Mouse (Mus musculus) stomach, embryonic 16.5 days (tissue): Measurements from ENCODE around the gene Lrrc73. TPM values are rescaled to one million over a fixed set of nuclear protein-coding genes. Genes with fewer than 3 reads are reported as not detected.

ENCODE experiments used
- ATAC-seq: fragments of 200-750 bp; cut with Nextera tagmentation; 2 replicates; pipeline ENCODE4 v1.8.0; 2017; ENCODE audit warnings: moderate number of reproducible peaks, moderate TSS enrichment; ENCODE audit not compliant: insufficient read depth, low FRiP score
- H3K27ac ChIP-seq: fragments of 300-500 bp; sonication (generic); 2 replicates; pipeline ENCODE4 v1.5.1; 2014; ENCODE audit warnings: low read length
- H3K27me3 ChIP-seq: fragments of 300-500 bp; sonication (generic); 2 replicates; pipeline ENCODE4 v1.6.1; 2014; ENCODE audit warnings: low read length, control low read depth, mixed read lengths; ENCODE audit not compliant: control insufficient read depth, insufficient read depth
- H3K36me3 ChIP-seq: fragments of 300-500 bp; sonication (generic); 2 replicates; pipeline ENCODE4 v1.6.1; 2014; ENCODE audit warnings: low read length; ENCODE audit not compliant: control insufficient read depth, insufficient read depth
- H3K4me1 ChIP-seq: fragments of 300-500 bp; sonication (generic); 2 replicates; pipeline ENCODE4 v1.6.1; 2014; ENCODE audit warnings: low read length, control low read depth, mixed read lengths; ENCODE audit not compliant: control insufficient read depth, insufficient read depth
- H3K4me2 ChIP-seq: fragments of 300-500 bp; sonication (generic); 2 replicates; pipeline ENCODE4 v1.6.1; 2014; ENCODE audit warnings: low read depth, low read length, mixed read lengths
- H3K4me3 ChIP-seq: fragments of 300-500 bp; sonication (generic); replicated peaks from 2 replicates; pipeline ENCODE4 v1.5.1; 2014; ENCODE audit warnings: mild to moderate bottlenecking, low read length
- H3K9ac ChIP-seq: fragments of 300-500 bp; sonication (generic); 2 replicates; pipeline ENCODE4 v1.6.1; 2014; ENCODE audit warnings: low read length
- H3K9me3 ChIP-seq: fragments of 300-500 bp; sonication (generic); replicated peaks from 2 replicates; pipeline ENCODE4 v1.6.1; 2016; ENCODE audit warnings: low read length, control low read depth; ENCODE audit not compliant: control insufficient read depth
- WGBS: fragments of 180-500 bp; shearing (Covaris S2); extraction: QIAGEN DNeasy Blood & Tissue Kit; methylation state at CpG from one replicate; pipeline ENCODE4 v1.1.7; 2014; 5-methylcytosine and 5-hydroxymethylcytosine counted together
- polyA plus RNA-seq: library from polyadenylated mRNA; unstranded; fragments of >200 nt; fragmentation: Nextera tagmentation; extraction: Ambion mirVana; gene quantifications from 2 replicates; pipeline ENCODE4 v1.2.1, GENCODE M21; 2015

The Lrrc73 gene
- polyA plus RNA-seq, 1 experiment from 2014 or later: 0.48 TPM

DNA sequence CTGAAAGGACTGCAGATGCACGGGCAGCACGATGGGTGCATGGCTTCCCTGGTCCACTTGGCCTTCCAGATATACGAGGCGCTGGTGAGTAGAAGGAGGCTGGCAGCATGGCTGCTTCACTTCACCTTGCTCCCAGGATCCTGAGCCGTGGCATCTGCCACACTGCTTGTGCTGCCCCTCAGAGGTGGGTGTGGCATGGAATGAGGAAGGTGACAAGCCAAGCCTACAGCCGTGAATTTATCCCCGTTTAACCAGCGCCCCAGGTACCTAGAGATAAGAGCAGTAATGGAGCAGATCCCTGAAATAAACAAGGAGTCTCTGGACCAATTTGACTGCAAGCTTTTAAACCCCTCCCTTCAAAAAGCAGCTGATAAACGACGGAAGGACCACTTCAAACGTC, 11.9 kb upstream of the Lrrc73 start:
- H3K36me3 ChIP-seq: peaks cover 39% of the 10 kb centered on the region
- no peak overlapping the region for H3K9ac ChIP-seq
- H3K4me3 ChIP-seq: no peak overlapping the region
- H3K9me3 ChIP-seq: no peaks in the 10 kb centered on the region
- no peak overlapping the region for H3K4me2 ChIP-seq
- peak overlapping the region; percentile 13; the same call in 1 of the 2 replicates for H3K27ac ChIP-seq
- peak; percentile 54; the same call in 1 of the 2 replicates for ATAC-seq
- no peaks in the 10 kb centered on the region; the same call in 1 of the 2 replicates for H3K4me1 ChIP-seq
- 51% methylated on average over 11 of the region's 11 CpGs for WGBS
- no peaks in the 10 kb centered on the region for H3K27me3 ChIP-seq

DNA sequence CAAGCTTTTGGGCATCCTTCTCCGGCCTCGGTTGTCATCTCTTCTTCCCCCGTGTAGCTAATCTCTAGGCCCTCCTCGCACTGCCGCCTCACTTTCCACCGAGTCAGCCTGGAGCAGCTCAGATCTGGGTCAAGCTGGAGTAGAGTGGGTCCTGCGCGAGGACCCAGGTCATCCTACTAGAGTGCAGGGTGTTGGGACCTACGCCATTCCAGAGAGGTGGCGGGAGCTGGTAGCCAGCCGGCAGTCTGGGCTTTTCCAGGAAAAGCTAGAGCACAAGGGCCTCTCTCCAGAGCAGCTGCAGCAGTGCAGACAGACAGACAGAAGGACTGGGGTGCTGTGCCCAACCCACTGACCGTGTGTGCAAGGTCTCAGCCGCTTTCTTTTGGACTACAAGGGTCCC, 11.1 kb upstream of the Lrrc73 start:
- WGBS: 82% methylated on average over 13 of the region's 13 CpGs
- no peak overlapping the region for H3K4me3 ChIP-seq
- H3K4me1 ChIP-seq: peaks cover 7% of the 10 kb centered on the region
- H3K9ac ChIP-seq: no peak overlapping the region
- H3K27me3 ChIP-seq: no peaks in the 10 kb centered on the region
- H3K27ac ChIP-seq: no peak overlapping the region; the same call in 1 of the 2 replicates
- no peak overlapping the region for H3K4me2 ChIP-seq
- H3K9me3 ChIP-seq: no peaks in the 10 kb centered on the region
- H3K36me3 ChIP-seq: peaks cover 38% of the 10 kb centered on the region
- ATAC-seq: no peak

DNA sequence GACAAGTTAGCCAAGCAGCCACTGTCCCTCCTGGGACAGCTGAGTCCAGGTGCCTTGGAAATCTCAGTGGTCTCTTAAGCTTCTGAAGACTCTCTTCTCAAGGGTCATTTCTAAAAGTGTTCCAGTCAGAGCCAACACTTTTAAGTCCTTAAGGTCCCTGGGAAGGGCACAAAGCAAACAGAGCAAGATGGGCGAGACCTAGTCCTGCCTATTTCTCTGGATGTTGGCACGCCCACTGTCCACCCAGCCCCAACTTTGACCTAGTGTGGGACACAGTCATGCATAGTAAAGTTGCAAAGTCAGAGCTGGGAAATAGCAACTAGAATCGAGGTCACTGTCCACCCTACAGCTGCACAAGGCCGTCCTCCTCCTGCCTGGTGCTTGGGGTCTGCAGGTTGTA, 10.3 kb upstream of the Lrrc73 start:
- ATAC-seq: no peak
- 0 out of 2 replicates have a peak overlapping the region, but pooled peaks have one; percentile 4 for H3K9ac ChIP-seq
- no peaks in the 10 kb centered on the region for H3K9me3 ChIP-seq

DNA sequence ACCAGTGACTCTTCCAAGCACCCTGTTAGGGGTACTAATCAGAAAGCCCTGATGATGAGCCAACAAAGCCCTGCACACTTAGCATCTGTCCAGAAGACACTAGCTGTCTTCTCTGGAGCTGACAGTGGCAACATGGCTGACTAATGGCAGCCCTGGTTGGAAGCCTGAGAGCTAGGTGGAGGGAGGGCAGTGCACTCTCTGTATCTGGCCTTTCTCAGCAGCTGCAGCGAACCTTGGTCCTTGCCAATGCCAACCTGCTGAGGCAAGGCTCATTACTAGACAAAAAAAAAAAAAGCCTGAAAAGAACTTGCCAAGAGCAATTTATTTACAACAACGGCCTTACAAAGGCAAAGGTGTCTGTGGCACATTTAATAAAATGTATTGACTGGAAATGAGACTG, 9.7 kb upstream of the Lrrc73 start:
- Histone ChIP-seq H3K36me3 (peaks cover 36% of the 10 kb centered on the region), H3K27ac (no peak overlapping the region), H3K4me3 (no peak overlapping the region), H3K9ac (no peak overlapping the region), H3K9me3 (no peaks in the 10 kb centered on the region), H3K4me2 (no peak overlapping the region), H3K27me3 (no peaks in the 10 kb centered on the region), H3K4me1 (peaks cover 8% of the 10 kb centered on the region)
- WGBS: 73% methylated on average over 2 of the region's 2 CpGs
- no peak for ATAC-seq

More for the DNA sequence above, 10.3 kb upstream of the Lrrc73 start:
- H3K27ac ChIP-seq: no peak overlapping the region; the same call in 1 of the 2 replicates
- H3K4me2 ChIP-seq: no peak overlapping the region
- H3K4me1 ChIP-seq: peaks cover 7% of the 10 kb centered on the region
- 76% methylated on average over 4 of the region's 4 CpGs for WGBS
- no peak overlapping the region for H3K4me3 ChIP-seq
- no peaks in the 10 kb centered on the region for H3K27me3 ChIP-seq
- H3K36me3 ChIP-seq: peaks cover 36% of the 10 kb centered on the region

DNA sequence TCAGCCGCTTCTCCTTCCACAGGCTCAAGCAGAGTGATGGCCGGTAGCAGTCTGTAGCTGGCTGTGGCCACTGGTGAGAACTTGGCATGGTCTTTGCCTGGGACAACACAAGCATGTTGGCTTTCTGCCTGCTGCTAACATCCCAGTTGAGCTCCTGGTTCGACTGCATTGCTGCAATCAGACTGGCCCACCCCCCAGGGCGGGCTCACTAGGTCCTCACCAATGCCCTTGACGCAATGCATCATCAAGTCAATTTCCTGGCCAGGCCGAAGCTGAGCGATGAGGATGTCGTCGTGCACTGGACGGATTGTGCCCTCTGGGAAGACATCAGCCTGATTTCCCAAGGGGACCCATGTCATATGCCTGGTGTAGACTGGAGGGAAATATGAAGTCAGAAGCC, 8.8 kb upstream of the Lrrc73 start:
- H3K36me3 ChIP-seq: peaks cover 36% of the 10 kb centered on the region
- peaks cover 15% of the 10 kb centered on the region for H3K4me1 ChIP-seq
- no peak overlapping the region for H3K4me3 ChIP-seq
- no peak overlapping the region for H3K4me2 ChIP-seq
- H3K9me3 ChIP-seq: no peaks in the 10 kb centered on the region
- WGBS: 66% methylated on average over 10 of the region's 10 CpGs
- no peaks in the 10 kb centered on the region for H3K27me3 ChIP-seq
- no peak for ATAC-seq
- no peak overlapping the region for H3K27ac ChIP-seq
- H3K9ac ChIP-seq: no peak overlapping the region

DNA sequence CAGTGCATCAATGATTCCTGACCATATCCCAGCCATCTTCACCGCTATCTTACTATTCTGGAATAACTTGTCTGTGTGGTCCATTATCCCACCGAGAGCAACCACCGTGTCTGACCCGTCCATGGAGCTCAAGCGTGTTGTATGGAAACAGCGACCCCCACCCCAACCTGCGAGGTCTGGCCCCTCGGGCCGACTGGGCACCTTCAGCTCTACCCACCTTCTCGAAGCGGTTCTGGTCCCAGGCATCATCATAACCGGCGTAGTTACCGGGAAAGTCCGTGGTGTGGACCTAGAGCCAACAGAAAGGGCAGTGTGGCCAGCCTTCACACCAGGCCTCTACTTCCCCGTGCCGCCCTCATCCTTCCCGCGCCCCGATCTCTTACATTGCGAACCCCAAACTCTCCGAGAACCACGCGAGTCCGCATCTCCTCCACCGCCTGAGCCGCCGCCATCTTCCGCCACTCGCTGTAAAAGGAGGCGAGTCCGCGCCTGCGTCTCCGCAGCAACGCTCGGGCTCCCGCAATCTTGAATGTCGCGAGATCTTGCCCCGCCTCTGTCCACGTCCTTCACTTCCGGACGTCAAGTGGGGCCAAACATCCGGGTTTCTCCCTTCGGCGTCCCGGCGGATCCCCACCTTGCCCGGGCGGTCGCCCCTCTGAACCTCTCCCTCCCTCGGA, 5.7 kb upstream of the Lrrc73 start, which contains the start of the genes Polr1c and Yipf3:
TSS of gene Polr1c (minus strand) at position 543 of the 677 bp plus-strand sequence.
TSS of gene Yipf3 (plus strand) at position 569 of the 677 bp plus-strand sequence.
- peak within 1 kb of the TSS; percentile 84 for H3K4me3 ChIP-seq
- H3K36me3 ChIP-seq: peaks cover 42% of the 10 kb centered on the region
- H3K27me3 ChIP-seq: no peaks in the 10 kb centered on the region
- peak within 1 kb of the TSS; percentile 75 for H3K27ac ChIP-seq
- H3K4me1 ChIP-seq: peaks cover 15% of the 10 kb centered on the region
- under 1% methylated on average over 53 of the region's 53 CpGs for WGBS
- H3K9ac ChIP-seq: peak within 1 kb of the TSS; percentile 96
- peak within 1 kb of the TSS; percentile 83 for H3K4me2 ChIP-seq
- no peaks in the 10 kb centered on the region for H3K9me3 ChIP-seq
- ATAC-seq: peak; percentile 92

DNA sequence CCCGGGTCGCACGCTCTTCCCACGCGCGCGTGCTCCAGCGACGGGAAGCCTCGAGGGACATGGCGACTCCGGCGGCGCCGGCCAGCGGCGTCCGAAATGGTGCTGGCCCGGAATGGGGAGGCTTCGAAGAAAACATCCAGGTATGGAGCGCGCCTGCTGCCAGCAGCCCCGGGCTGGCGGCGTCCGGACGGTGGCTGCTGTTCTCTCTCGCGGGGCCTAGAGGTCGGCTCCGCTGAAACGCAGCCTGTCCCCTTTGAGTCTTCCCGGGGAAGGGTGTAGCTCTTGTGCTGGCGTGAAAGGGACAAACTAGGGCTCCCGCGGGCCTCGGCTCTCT, 5.2 kb upstream of the Lrrc73 start:
- peak overlapping the region; percentile 84 for H3K4me3 ChIP-seq
- peak overlapping the region; percentile 75 for H3K27ac ChIP-seq
- peak; percentile 31 for ATAC-seq
- 0% methylated on average over 37 of the region's 37 CpGs for WGBS
- H3K4me2 ChIP-seq: peak overlapping the region; percentile 83
- H3K4me1 ChIP-seq: peaks cover 15% of the 10 kb centered on the region
- no peaks in the 10 kb centered on the region for H3K9me3 ChIP-seq
- peak overlapping the region; percentile 96 for H3K9ac ChIP-seq
- H3K27me3 ChIP-seq: no peaks in the 10 kb centered on the region
- H3K36me3 ChIP-seq: peaks cover 37% of the 10 kb centered on the region

DNA sequence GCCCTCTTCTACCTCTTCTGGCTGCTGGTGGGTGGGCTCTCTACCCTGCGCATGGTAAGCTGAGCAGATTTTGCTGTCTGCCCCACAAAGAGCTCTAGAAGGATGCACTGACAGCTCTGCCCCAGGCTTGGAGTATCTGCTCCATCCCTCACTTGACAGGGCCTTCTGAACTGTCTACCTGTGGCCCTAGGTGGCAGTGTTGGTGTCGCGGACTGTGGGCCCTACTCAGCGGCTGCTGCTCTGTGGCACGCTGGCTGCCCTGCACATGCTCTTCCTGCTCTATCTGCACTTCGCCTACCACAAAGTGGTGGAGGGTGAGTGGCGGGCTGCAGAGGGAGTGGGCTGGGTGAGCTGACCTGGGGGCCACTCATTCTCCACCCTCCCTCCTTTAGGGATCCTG, 2.2 kb upstream of the Lrrc73 start:
- Histone ChIP-seq H3K4me1 (peaks cover 23% of the 10 kb centered on the region), H3K27ac (no peak overlapping the region), H3K27me3 (peaks cover 13% of the 10 kb centered on the region), H3K9me3 (no peaks in the 10 kb centered on the region), H3K4me3 (no peak overlapping the region), H3K36me3 (peaks cover 17% of the 10 kb centered on the region), H3K4me2 (no peak overlapping the region), H3K9ac (no peak overlapping the region)
- WGBS: 76% methylated on average over 7 of the region's 7 CpGs
- no peak for ATAC-seq

DNA sequence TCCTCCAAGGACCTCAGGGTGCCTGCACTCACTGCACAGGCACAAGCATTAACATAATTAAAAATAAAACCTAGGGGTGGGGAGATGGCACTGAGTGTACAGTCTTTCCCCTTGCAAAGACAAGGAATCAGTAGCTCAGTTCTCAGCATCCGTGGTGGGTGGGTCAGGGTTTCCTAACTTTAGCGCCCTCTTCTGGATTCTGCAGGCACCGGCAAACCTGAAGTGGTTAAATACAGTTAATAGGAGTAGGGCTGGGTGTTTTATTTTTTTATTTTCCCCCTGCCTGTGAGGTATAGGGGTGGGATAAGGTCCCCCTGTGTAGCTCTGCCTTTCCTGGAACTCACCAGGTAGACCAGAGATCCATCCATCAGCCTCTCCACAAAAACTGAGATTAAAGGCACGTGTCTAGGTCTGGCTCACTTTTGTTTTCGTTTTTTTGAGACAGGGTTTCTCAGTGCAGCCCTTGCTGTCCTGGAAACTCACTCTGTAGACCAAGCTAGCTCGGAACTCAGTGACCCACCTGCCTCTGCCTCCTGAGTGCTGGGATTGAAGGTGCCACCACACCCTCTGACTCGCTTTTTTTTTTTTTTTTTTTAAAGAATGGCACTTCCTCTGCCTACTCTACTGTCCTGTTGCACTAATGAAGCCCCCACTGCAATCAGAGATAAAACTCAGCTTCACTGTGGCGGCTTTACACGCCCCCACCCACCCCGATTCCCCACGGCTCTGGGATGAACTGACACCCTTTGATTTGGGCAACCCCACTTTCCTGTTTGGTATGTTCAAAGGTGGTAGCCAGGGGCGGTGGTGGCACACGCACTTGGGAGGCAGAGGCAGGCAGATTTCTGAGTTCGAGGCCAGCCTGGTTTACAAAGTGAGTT, 520 bp upstream of the Lrrc73 start:
- Histone ChIP-seq H3K27ac (no peak overlapping the region), H3K36me3 (peaks cover 17% of the 10 kb centered on the region), H3K4me2 (peak overlapping the region; percentile 97), H3K27me3 (peaks cover 13% of the 10 kb centered on the region), H3K4me1 (peaks cover 16% of the 10 kb centered on the region), H3K4me3 (peak overlapping the region; percentile 57), H3K9me3 (no peaks in the 10 kb centered on the region), H3K9ac (no peak overlapping the region)
- no peak; the same call in 1 of the 2 replicates for ATAC-seq
- WGBS: 52% methylated on average over 14 of the region's 14 CpGs
